Mouse (Mus musculus): ENCODE measurements around the gene Lbh.

The Lbh gene

GRCm38 (mm10) chr17:72976258-72977231, 58.4 kb downstream of the Lbh start:
- peak; percentile 98 for DNase-seq

GRCm38 (mm10) chr17:72977616-72978015, 59.5 kb downstream of the Lbh start:
- DNase-seq = no peak

- DNase-seq = no peak
Observed at GRCm38 (mm10) chr17:72982156-72982555, 64.1 kb downstream of the Lbh start.

- DNase-seq = no peak
Observed at GRCm38 (mm10) chr17:72983471-72983870, 65.4 kb downstream of the Lbh start.

- peak; percentile 91 for DNase-seq
Observed at GRCm38 (mm10) chr17:72989025-72989424, 70.9 kb downstream of the Lbh start.
